Mouse (Mus musculus) right cerebral cortex, adult 18-20 months (tissue): ENCODE measurements at regions not wholly inside any gene's neighbourhood (a gene's known extent, or its start where the extent isn't known, plus 50 kb on each side); places are given as distances from the start of the nearest gene placed in this dataset.

Source experiments
- DNase-seq: peaks from one replicate; pipeline ENCODE4 v3.0.0; 2022; ENCODE audit warnings: mixed read lengths

- DNase-seq = no peak
These were observed 934.7 kb upstream of the Ndn start for GRCm38 (mm10) chr7:61411701-61412100.

GRCm38 (mm10) chr7:61416558-61416957, 929.8 kb upstream of the Ndn start:
- no peak for DNase-seq

GRCm38 (mm10) chr7:61455805-61456204, 890.6 kb upstream of the Ndn start:
- no peak for DNase-seq

- DNase-seq = peak; percentile 10
These were observed 865.3 kb upstream of the Ndn start for GRCm38 (mm10) chr7:61481074-61481473.

GRCm38 (mm10) chr7:61514764-61515163, 831.6 kb upstream of the Ndn start:
- DNase-seq = peak; percentile 18

- DNase-seq = no peak
These were observed 811.2 kb upstream of the Ndn start for GRCm38 (mm10) chr7:61535121-61535520.
